Mouse (Mus musculus) liver, adult 2 months (tissue): ENCODE measurements around the gene Tgfb2. TPM values are rescaled to one million over a fixed set of nuclear protein-coding genes. Genes with fewer than 3 reads are reported as not detected.

Experiments used
- DNase-seq: peaks from one replicate; pipeline ENCODE4 v3.0.0-alpha.2; 2011; ENCODE audit warnings: low read depth, low spot score; ENCODE audit errors: extremely low read depth
- H3K27ac ChIP-seq: fragments of 200-500 bp; replicated peaks from 2 replicates; pipeline ENCODE4 v1.5.1; 2012; ENCODE audit warnings: low read depth, mild to moderate bottlenecking, control low read depth, inconsistent platforms, low read length; ENCODE audit not compliant: insufficient read depth
- H3K27me3 ChIP-seq: fragments of 200-500 bp; 2 replicates; pipeline ENCODE4 v1.6.1; 2012; ENCODE audit warnings: mild to moderate bottlenecking, moderate library complexity, low read length, inconsistent platforms; ENCODE audit not compliant: control insufficient read depth, insufficient read depth
- H3K36me3 ChIP-seq: fragments of 200-500 bp; 2 replicates; pipeline ENCODE4 v1.6.1; 2012; ENCODE audit warnings: low read length, inconsistent platforms; ENCODE audit not compliant: control insufficient read depth, insufficient read depth
- H3K4me1 ChIP-seq: fragments of 200-500 bp; 2 replicates; pipeline ENCODE4 v1.6.1; 2011; ENCODE audit warnings: low read length; ENCODE audit not compliant: control insufficient read depth, insufficient read depth
- H3K4me3 ChIP-seq: fragments of 200-500 bp; 2 replicates; pipeline ENCODE4 v1.5.1; 2011; ENCODE audit warnings: low read depth, mild to moderate bottlenecking, control low read depth, low read length, moderate library complexity; ENCODE audit not compliant: insufficient read depth
- H3K79me2 ChIP-seq: fragments of 200-500 bp; 2 replicates; pipeline ENCODE4 v1.6.1; 2012; ENCODE audit warnings: inconsistent platforms, mild to moderate bottlenecking, low read length, moderate library complexity; ENCODE audit not compliant: control insufficient read depth, insufficient read depth
- H3K9ac ChIP-seq: fragments of 200-500 bp; 2 replicates; pipeline ENCODE4 v1.6.1; 2012; ENCODE audit warnings: low read depth, mild to moderate bottlenecking, control low read depth, inconsistent platforms, low read length
- CTCF ChIP-seq: fragments of 200-500 bp; IDR thresholded peaks from 2 replicates; pipeline ENCODE4 v1.5.1; 2011; ENCODE audit warnings: low read depth, low read length, control low read depth
- POLR2A ChIP-seq: fragments of 200-500 bp; IDR thresholded peaks from 2 replicates; pipeline ENCODE4 v1.6.1; 2011; ENCODE audit warnings: low read length, control low read depth; ENCODE audit not compliant: insufficient read depth; ENCODE audit errors: extremely low read depth
- WGBS: fragments of 180-500 bp; shearing (Covaris S2); methylation state at CpG from one replicate; pipeline ENCODE4 v1.1.7; 2018; 5-methylcytosine and 5-hydroxymethylcytosine counted together
- polyA plus RNA-seq: library from polyadenylated mRNA; depleted of rRNA; stranded (reverse); fragments of >200 nt; gene quantifications from 2 replicates; pipeline ENCODE4 v1.2.3, GENCODE M21; 2012
- total RNA-seq: library from RNA; depleted of rRNA; stranded (reverse); fragments of >200 nt; gene quantifications from 2 replicates; pipeline ENCODE4 v1.2.3, GENCODE M21; 2014

Gene Tgfb2
- total and polyA plus RNA-seq, 2 experiments = 0.12 to 0.28 TPM

- H3K27ac ChIP-seq = no peak overlapping the region
- no peak for DNase-seq
- no peaks in the 10 kb centered on the region for H3K36me3 ChIP-seq
- TF ChIP-seq POLR2A (no peak), CTCF (no peak)
- H3K79me2 ChIP-seq = no peaks in the 10 kb centered on the region
- no peaks in the 10 kb centered on the region for H3K4me1 ChIP-seq
- no peaks in the 10 kb centered on the region for H3K27me3 ChIP-seq
- H3K4me3 ChIP-seq = no peak overlapping the region
- WGBS = 97% methylated on average over 3 of the region's 3 CpGs
- H3K9ac ChIP-seq = no peak overlapping the region
These were observed 84.0 kb downstream of the Tgfb2 start for GRCm38 (mm10) chr1:186621812-186622211.

- Histone ChIP-seq H3K27ac (no peak overlapping the region), H3K27me3 (no peaks in the 10 kb centered on the region), H3K9ac (no peak overlapping the region), H3K4me1 (no peaks in the 10 kb centered on the region), H3K4me3 (no peak overlapping the region), H3K36me3 (no peaks in the 10 kb centered on the region), H3K79me2 (no peaks in the 10 kb centered on the region)
- no peak for TF ChIP-seq POLR2A
- no peak for TF ChIP-seq CTCF
- DNase-seq = peak; percentile 27
- WGBS = 66% methylated on average over 6 of the region's 6 CpGs
These were observed 87.5 kb downstream of the Tgfb2 start for GRCm38 (mm10) chr1:186618285-186618684.

GRCm38 (mm10) chr1:186611371-186611770 is 94.4 kb downstream of the Tgfb2 start:
- no peaks in the 10 kb centered on the region for H3K4me1 ChIP-seq
- H3K4me3 ChIP-seq = no peak overlapping the region
- H3K27ac ChIP-seq = no peak overlapping the region
- H3K36me3 ChIP-seq = no peaks in the 10 kb centered on the region
- no peaks in the 10 kb centered on the region for H3K79me2 ChIP-seq
- 95% methylated on average over 2 of the region's 2 CpGs for WGBS
- H3K27me3 ChIP-seq = no peaks in the 10 kb centered on the region
- H3K9ac ChIP-seq = no peak overlapping the region
- TF ChIP-seq CTCF (no peak), POLR2A (no peak)
- no peak for DNase-seq

DNA sequence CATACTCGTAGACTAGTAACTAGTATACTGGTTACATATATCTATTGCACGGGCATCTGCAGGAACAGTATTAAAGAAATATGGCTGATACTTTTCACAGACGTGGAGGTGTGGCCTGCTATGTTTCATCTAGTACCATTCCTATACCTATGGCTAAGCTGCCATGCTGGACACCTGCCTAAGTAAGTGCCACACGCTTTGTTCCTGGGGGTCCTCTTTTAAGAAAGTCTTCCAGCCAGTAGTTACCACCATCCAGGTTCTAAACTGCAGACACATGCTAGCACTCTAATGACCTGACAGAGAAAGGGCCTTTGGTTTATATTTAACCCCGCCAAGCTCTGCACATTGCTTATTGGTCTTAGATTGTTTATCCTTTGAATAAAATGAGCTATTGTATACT is 95.3 kb downstream of the Tgfb2 start:
- no peaks in the 10 kb centered on the region for H3K4me1 ChIP-seq
- no peak overlapping the region for H3K9ac ChIP-seq
- no peaks in the 10 kb centered on the region for H3K79me2 ChIP-seq
- no peak for DNase-seq
- H3K4me3 ChIP-seq = no peak overlapping the region
- TF ChIP-seq CTCF = no peak
- no peak for TF ChIP-seq POLR2A
- 92% methylated on average over 5 of the region's 5 CpGs for WGBS
- H3K27ac ChIP-seq = no peak overlapping the region
- no peaks in the 10 kb centered on the region for H3K36me3 ChIP-seq
- H3K27me3 ChIP-seq = no peaks in the 10 kb centered on the region

DNA sequence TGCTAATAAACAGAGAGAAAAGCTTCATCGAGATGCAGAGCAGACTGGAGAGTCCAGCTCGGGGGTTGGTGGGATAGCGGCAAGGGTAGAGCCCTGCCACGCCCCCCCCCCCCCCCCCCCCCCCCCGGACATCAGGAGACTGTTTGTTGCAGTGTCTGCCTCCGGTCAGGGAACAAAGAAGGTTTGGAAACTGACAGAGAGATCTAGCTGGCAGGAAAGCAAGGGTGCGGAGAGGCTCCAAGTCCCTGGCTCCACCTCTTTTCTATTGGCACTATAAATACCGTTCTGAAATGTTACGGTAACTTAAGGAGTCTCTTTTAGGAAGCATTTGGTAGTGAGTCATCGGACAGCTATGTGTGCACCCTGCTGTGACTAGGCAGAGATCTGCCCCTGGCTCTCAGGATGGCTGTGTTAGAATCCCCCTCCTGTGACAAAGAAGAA is 96.0 kb downstream of the Tgfb2 start:
- H3K27me3 ChIP-seq = no peaks in the 10 kb centered on the region
- H3K4me3 ChIP-seq = no peak overlapping the region
- WGBS = 46% methylated on average over 9 of the region's 10 CpGs
- no peaks in the 10 kb centered on the region for H3K79me2 ChIP-seq
- no peak for DNase-seq
- no peaks in the 10 kb centered on the region for H3K36me3 ChIP-seq
- H3K27ac ChIP-seq = no peak overlapping the region
- no peak for TF ChIP-seq POLR2A
- no peak for TF ChIP-seq CTCF
- no peaks in the 10 kb centered on the region for H3K4me1 ChIP-seq
- H3K9ac ChIP-seq = no peak overlapping the region

GRCm38 (mm10) chr1:186608116-186608515 is 97.7 kb downstream of the Tgfb2 start:
- TF ChIP-seq CTCF = no peak
- no peak for TF ChIP-seq POLR2A
- no peak overlapping the region for H3K4me3 ChIP-seq
- H3K9ac ChIP-seq = no peak overlapping the region
- 95% methylated on average over 3 of the region's 3 CpGs for WGBS
- no peak for DNase-seq
- no peaks in the 10 kb centered on the region for H3K27me3 ChIP-seq
- H3K4me1 ChIP-seq = no peaks in the 10 kb centered on the region
- no peaks in the 10 kb centered on the region for H3K36me3 ChIP-seq
- H3K27ac ChIP-seq = no peak overlapping the region
- H3K79me2 ChIP-seq = no peaks in the 10 kb centered on the region
